Mouse (Mus musculus) ES-Bruce4 (cell line): ENCODE results near the gene Tomt.

ENCODE experiments used
- CTCF ChIP-seq: IDR thresholded peaks from one replicate; pipeline ENCODE4 v1.8.1; 2011; ENCODE audit warnings: low read depth, low read length
- EP300 ChIP-seq: IDR thresholded peaks from 2 replicates; pipeline ENCODE4 v1.6.1; 2011; ENCODE audit warnings: low read depth, low read length; ENCODE audit not compliant: insufficient read depth

DNA sequence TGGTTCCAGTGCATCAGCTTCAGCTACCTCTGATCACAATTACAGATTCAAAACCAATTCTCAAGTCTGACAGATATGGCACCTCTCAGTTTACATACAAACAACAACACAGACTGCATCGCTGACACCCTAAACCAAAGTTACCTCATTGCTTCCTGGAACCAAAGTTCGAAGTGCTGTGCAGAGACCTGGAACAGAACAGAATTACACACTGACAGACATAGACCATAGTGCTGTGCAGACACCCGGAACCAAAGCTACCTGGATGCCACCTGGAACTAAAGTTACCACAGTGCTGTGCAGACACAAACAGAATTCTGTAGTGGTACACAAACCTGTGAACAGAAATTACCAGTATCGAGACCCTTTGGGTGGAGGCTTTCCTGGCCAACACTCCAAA is 33.6 kb upstream of the Tomt start:
- TF ChIP-seq EP300 (no peak), CTCF (no peak)
